Mouse (Mus musculus) left cerebral cortex, adult 8-10 months (tissue): ENCODE data around the gene Mlycd. TPM values are rescaled to one million over a fixed set of nuclear protein-coding genes. Genes with fewer than 3 reads are reported as not detected.

Experiments
- DNase-seq, 2 experiments: peaks; one replicate each; pipeline ENCODE4 v3.0.0; 2022; ENCODE audit warnings: low spot score in 2 of 2
- total RNA-seq, 4 experiments: library from RNA; stranded (reverse); gene quantifications; 2 replicates each; pipeline ENCODE4 v1.2.4; 2022

Mlycd gene
- total RNA-seq, 4 experiments from 2014 or later = 29.0 to 31.0 (median 30.1) TPM

GRCm38 (mm10) chr8:119432372-119432771 is 37.7 kb downstream of the Mlycd start:
- DNase-seq = no peak

- no peak for DNase-seq
Observed at GRCm38 (mm10) chr8:119433582-119434174, 39.0 kb downstream of the Mlycd start, which contains the start of gene Osgin1. Gene Osgin1 (plus strand): TSS chr8:119434124.

GRCm38 (mm10) chr8:119434569-119434968 is 39.9 kb downstream of the Mlycd start:
- DNase-seq = no peak

- DNase-seq = no peak
Observed at GRCm38 (mm10) chr8:119435527-119435926, 40.8 kb downstream of the Mlycd start.

GRCm38 (mm10) chr8:119436331-119436730 is 41.7 kb downstream of the Mlycd start:
- no peak for DNase-seq

- DNase-seq = no peak
Observed at GRCm38 (mm10) chr8:119436933-119437332, 42.3 kb downstream of the Mlycd start.

GRCm38 (mm10) chr8:119437506-119437905 is 42.8 kb downstream of the Mlycd start:
- no peak for DNase-seq

- DNase-seq = no peak
Observed at GRCm38 (mm10) chr8:119438876-119439275, 44.2 kb downstream of the Mlycd start.

- DNase-seq = no peak
Observed at GRCm38 (mm10) chr8:119439424-119439823, 44.7 kb downstream of the Mlycd start.

- DNase-seq = no peak
Observed at GRCm38 (mm10) chr8:119439893-119440249, 45.2 kb downstream of the Mlycd start.

GRCm38 (mm10) chr8:119440250-119440951 is 45.7 kb downstream of the Mlycd start:
- DNase-seq = peak in 1 of 2 experiments; percentile 54

- DNase-seq = no peak
Observed at GRCm38 (mm10) chr8:119440952-119441270, 46.2 kb downstream of the Mlycd start.

GRCm38 (mm10) chr8:119442013-119442412 is 47.3 kb downstream of the Mlycd start:
- no peak for DNase-seq

- DNase-seq = no peak
Observed at GRCm38 (mm10) chr8:119442970-119443369, 48.3 kb downstream of the Mlycd start.

- DNase-seq = peak; percentile 79 to 82
Observed at GRCm38 (mm10) chr8:119446211-119446989, 51.7 kb downstream of the Mlycd start, which contains the start of gene Necab2. Gene Necab2 (plus strand): TSS chr8:119446719.

GRCm38 (mm10) chr8:119446990-119447780 is 52.5 kb downstream of the Mlycd start:
- no peak for DNase-seq

GRCm38 (mm10) chr8:119447781-119448170 is 53.1 kb downstream of the Mlycd start:
- no peak for DNase-seq

GRCm38 (mm10) chr8:119449627-119450026 is 54.9 kb downstream of the Mlycd start:
- peak; percentile 47 to 79 for DNase-seq

- DNase-seq = no peak
Observed at GRCm38 (mm10) chr8:119451131-119451530, 56.5 kb downstream of the Mlycd start.

- no peak for DNase-seq
Observed at GRCm38 (mm10) chr8:119452919-119453318, 58.2 kb downstream of the Mlycd start.

GRCm38 (mm10) chr8:119456045-119456444 is 61.4 kb downstream of the Mlycd start:
- DNase-seq = no peak

GRCm38 (mm10) chr8:119459724-119460123 is 65.0 kb downstream of the Mlycd start:
- no peak for DNase-seq
